Mouse (Mus musculus): ENCODE data around the gene Tenm2.

GRCm38 (mm10) chr11:36872961-36873360, 362.8 kb downstream of the Tenm2 start:
- TF ChIP-seq CTCF (IDR thresholded peaks at IDR 0.05; ENCODE audit: control insufficient read depth, insufficient read depth, low read length) (no peak), POLR2A (IDR thresholded peaks at IDR 0.05; ENCODE audit: borderline replicate concordance, control insufficient read depth, low read depth, low read length) (no peak)

Data from bone marrow, adult 2 months (tissue).